Mouse (Mus musculus) lung, postnatal 0 days (tissue): ENCODE results near the gene Ptp4a2.

ENCODE experiments used
- CTCF ChIP-seq: IDR thresholded peaks from 2 replicates; pipeline ENCODE4 v1.5.1; 2016; ENCODE audit warnings: antibody characterized with exemption, mild to moderate bottlenecking
- EP300 ChIP-seq: IDR thresholded peaks from 2 replicates; pipeline ENCODE4 v1.6.1; 2016; ENCODE audit warnings: antibody characterized with exemption, mild to moderate bottlenecking, control low read depth

- TF ChIP-seq EP300 (peak; percentile 94), CTCF (no peak)
These were observed 15.7 kb upstream of the Ptp4a2 start for GRCm38 (mm10) chr4:129795151-129795860.
